Mouse (Mus musculus) MEL (cell line): ENCODE measurements around the gene Odf2l.

ENCODE experiments used
- CTCF ChIP-seq, 3 experiments: IDR thresholded peaks in 2 of 3; conservative IDR thresholded peaks in 1 of 3; 2 replicates each; pipeline ENCODE4 v1.5.1; 2011 to 2012; ENCODE audit warnings: low read length in 3 of 3, low read depth in 2 of 3, mild to moderate bottlenecking in 2 of 3, improper control_type of control experiment in 1 of 3, inconsistent platforms in 1 of 3, mixed read lengths in 1 of 3, moderate library complexity in 1 of 3; ENCODE audit not compliant: control insufficient read depth in 1 of 3, insufficient read depth in 1 of 3, poor library complexity in 1 of 3, severe bottlenecking in 1 of 3
- GABPA ChIP-seq: IDR thresholded peaks from 2 replicates; pipeline ENCODE4 v1.6.1; 2012; ENCODE audit warnings: low read depth, mild to moderate bottlenecking, inconsistent platforms, low read length, improper control_type of control experiment, moderate library complexity
- NRF1 ChIP-seq: IDR thresholded peaks from 2 replicates; pipeline ENCODE4 v1.6.1; 2014; ENCODE audit warnings: low read depth, mild to moderate bottlenecking, inconsistent platforms, low read length, improper control_type of control experiment, moderate library complexity; ENCODE audit not compliant: poor library complexity, insufficient read depth, severe bottlenecking
- SIN3A ChIP-seq: IDR thresholded peaks from 2 replicates; pipeline ENCODE4 v1.6.1; 2012; ENCODE audit warnings: low read length, improper control_type of control experiment, inconsistent platforms
- UBTF ChIP-seq: IDR thresholded peaks from 2 replicates; pipeline ENCODE4 v1.6.1; 2012; ENCODE audit warnings: low read depth, mild to moderate bottlenecking, inconsistent platforms, low read length, improper control_type of control experiment, moderate library complexity, borderline replicate concordance; ENCODE audit not compliant: insufficient read depth
- USF2 ChIP-seq, 2 experiments: IDR thresholded peaks; 2 replicates each; pipeline ENCODE4 v1.6.1; 2011 to 2012; ENCODE audit warnings: improper control_type of control experiment in 2 of 2, low read length in 2 of 2, borderline replicate concordance in 1 of 2, inconsistent platforms in 1 of 2, low read depth in 1 of 2, mild to moderate bottlenecking in 1 of 2; ENCODE audit not compliant: insufficient read depth in 1 of 2

DNA sequence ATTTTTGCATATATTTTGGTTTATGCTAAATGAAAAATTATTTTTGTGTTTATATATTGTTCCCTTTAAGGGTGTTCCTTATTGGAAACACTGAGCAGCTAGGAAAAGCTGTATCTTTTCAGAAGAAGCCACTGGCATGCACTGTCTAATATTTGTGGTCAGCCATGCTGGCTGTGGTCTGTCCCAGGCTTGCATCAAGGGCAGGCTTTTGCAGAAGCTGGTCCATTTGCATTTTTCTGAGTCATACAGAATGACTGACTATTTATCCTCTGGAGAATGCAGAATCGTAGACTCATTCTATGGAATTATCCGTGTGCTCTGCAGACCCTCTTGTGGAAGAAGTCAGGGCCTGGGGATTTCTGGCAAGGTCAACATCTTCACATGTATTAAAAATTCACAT is 79.7 kb downstream of the Odf2l start:
- TF ChIP-seq CTCF (IDR thresholded peaks at IDR 0.05 in 2 of 3, conservative IDR thresholded peaks at IDR 0.05 in 1 of 3; ENCODE audit: control insufficient read depth in 1 of 3, insufficient read depth in 1 of 3, low read depth in 2 of 3, low read length in 3 of 3, poor library complexity in 1 of 3, severe bottlenecking in 1 of 3) (no peak), UBTF (no peak), USF2 (IDR thresholded peaks at IDR 0.05; ENCODE audit: borderline replicate concordance in 1 of 2, insufficient read depth in 1 of 2, low read depth in 1 of 2, low read length in 2 of 2) (no peak), NRF1 (no peak), GABPA (no peak), SIN3A (no peak)
